Mouse (Mus musculus) cerebellum, adult 9-10 months (tissue): ENCODE measurements around the gene Nlgn1.
A peak's percentile ranks its signal among the peaks of the same experiment; 100 is the strongest.

Experiments
- DNase-seq: peaks from one replicate; pipeline ENCODE4 v3.0.0; 2022

The Nlgn1 gene

DNA sequence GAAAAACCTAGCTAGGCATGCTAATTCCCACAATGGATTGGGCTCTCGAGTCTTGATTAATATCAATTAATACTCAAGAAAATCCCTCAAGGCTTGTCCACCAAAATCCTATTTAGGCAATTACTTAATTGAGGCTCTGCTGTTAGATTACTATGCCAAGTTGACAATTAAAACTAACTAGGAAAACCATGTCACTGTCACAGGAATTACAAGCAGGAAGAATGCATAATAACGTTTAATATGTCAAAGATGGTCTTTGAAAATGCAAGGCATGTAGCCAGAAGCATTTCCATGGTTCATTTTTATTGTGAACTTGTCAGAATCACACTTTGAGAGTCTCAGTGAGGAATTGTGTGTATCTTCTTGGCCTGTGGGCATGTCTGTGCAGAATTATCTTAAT, 289.3 kb downstream of the Nlgn1 start:
- no peak for DNase-seq

DNA sequence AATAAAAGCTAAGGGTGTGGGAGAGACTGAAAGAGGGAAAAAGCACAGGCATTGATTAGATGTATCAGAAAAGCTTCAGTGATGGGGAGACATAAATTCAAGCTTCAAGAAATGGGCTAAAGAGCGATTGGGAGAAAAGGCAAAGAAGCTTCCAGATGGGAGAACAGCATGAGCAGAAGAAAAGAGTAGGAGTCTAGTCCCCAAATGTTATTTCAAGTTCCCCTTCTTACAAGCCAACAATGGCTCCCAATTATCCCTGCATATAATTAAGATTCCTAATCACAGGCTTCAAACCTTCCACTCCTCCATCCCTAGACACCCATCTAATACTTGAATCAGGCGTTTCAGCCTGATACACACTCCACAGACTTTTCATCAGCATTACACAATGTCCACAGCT, 292.6 kb downstream of the Nlgn1 start:
- no peak for DNase-seq

DNA sequence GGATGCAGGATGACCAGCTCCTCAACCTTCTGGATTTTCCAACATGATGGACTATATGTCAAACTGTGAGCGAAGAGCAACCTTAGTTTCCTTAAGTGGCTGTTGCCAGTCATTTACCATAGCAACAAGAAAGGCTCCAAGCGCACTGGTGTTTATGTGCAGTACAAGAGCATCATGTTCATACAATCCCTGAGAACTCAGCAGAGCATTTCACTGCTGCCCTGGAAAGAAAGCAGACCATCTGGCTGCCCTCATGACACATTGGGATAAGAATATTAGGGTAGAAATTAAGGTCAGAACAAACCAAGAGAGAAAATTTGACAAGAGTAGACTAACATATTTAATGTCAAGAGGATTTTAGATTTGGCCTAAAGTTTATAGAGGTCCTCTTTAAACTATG, 306.2 kb downstream of the Nlgn1 start:
- peak; percentile 61 for DNase-seq

DNA sequence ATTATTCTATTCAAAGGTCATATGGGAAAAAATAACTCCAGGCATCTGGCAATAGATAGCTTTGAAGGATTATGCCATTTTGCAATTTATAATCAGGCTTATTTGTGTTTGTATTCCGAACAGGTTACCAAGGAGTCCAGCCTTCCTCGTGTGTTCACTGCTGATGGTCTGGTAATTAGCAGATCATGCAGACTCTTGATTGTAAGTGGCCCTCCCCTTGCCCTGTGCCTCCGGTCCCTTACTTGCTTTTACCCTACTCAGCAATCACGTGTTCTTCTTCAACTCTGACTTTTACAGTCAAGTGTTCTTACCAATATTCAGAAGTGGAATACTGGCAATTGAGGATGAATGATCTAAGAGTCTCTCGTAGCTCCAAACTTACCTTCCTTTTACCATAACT, 309.0 kb downstream of the Nlgn1 start:
- no peak for DNase-seq

DNA sequence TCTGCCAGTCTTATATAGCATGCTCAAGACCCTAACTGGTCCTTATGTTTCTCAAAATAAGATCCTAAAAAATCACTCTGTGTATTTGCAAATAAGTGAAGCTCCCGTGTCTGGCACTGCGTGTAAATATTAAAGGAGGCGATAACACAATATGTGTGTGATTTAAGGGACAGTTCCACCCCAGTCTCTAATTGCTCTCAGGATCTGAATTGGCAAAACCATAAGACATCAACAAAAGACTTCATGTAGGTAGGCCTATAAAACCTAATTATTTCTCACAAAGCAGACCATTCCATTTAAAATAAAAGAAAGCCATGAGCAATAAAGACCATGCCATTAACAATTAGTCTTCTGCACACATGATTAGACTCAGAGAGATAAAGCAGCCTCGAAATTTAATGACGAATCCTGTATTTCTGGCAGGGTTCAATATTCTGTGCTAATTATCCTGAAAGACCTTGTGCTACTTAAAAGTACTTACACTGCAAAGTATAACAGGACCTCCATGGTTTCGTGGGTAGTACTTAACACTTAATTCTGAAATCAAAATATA, 310.6 kb downstream of the Nlgn1 start:
- DNase-seq: no peak

DNA sequence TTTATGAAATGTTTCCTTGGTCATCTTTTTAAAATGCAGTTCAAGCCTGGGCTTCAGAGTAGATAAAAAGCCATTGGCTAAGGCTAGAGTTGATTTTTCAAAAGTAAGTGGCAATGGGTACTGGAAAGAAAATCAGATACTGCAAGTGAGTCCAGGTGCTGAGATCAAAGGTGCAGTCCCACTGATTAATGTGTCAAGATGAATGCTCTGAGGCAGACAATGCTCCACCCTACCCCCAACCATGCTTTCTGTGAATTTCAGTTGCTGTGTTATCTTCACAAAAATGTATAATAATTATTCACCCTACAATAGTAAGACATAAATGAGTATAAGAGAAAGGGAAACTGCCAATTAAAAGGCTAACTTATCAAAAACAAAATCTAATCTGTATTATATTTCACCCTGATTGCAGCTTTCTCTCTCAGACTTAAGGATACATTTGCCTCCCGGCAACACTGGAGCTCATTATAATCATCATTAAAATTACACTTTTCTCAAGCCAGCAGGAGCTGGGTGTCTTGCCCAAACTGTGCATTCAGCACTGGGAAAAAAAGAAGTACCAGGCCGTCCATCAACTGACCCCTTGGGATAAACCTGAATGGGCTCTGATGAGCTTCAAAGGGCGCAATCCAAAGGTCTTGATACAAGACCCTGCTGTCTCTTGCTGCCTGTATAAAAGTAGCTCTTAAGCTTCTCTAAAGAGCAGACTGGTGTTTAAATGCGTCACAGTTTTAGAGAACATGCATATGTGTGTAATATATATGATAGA, 320.8 kb downstream of the Nlgn1 start:
- no peak for DNase-seq

DNA sequence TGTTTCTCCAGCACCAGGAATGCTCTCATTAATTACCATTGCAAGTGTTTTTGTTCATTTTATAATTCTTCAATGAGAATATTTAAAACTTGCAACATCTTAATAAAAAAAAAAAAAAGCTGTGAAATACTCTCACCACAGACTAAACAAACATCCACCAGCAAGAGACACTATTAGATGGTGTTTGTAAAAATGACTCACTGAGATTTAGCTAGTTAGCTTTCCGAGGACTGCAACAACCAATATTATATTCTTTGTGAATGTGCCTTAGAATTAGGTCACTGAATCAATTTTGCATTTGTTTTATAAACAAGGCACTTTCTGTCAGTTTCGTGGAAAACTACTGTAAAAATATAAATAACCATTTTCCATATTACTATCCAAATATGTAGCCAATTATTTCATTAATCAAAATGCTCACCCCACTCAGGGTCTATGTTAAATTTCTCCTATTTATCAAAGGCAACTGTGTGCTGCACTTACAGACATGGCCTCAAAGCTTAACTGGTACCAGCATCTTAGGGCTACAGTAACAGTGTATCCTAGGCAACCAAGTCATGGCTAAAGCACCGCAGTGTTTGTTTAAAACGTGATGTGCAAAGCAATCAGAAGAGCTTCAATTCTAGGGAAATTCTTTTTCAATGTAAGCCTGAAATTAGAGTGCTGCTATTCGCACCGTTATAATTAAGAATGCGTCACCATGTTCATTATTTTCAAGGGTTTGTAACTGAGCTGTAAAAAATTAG, 329.2 kb downstream of the Nlgn1 start:
- peak; percentile 16 for DNase-seq

DNA sequence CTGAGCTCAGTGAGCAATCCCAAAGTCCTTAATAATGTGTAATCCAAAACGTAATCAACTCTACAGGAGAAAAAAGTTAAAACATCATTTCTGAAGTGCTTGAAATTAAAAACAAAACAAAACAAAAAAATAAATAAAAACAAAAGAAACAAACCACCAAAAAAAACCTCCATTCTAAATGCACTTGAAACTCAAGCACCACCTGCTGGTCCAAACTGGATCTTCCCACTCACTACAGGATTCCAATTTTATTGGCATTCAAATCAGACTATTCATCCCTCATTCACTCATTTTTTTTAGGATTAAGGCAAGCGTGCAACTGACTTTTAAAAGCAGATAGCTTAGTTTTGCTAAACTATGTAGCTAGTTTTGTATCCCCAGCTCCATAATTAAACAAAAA, 329.9 kb downstream of the Nlgn1 start:
- DNase-seq: peak; percentile 44

DNA sequence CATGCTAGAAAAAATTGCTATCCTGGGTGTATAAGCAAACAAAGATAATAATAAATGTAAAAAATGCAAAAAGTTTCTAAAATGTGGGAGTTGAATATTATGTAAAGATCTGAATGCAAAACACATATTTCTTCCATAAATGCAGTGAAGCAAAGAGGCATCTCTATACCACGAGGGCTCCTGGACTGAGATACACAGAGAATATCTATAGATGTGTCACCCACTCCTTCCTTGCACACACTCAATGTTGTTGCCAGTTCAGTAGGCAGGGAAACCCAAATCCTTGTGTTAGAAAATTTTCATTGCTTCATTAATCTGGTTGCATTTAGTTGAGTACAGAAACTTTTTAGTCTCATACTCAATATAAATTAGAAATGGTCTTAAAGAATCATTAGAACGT, 364.7 kb downstream of the Nlgn1 start:
- no peak for DNase-seq

DNA sequence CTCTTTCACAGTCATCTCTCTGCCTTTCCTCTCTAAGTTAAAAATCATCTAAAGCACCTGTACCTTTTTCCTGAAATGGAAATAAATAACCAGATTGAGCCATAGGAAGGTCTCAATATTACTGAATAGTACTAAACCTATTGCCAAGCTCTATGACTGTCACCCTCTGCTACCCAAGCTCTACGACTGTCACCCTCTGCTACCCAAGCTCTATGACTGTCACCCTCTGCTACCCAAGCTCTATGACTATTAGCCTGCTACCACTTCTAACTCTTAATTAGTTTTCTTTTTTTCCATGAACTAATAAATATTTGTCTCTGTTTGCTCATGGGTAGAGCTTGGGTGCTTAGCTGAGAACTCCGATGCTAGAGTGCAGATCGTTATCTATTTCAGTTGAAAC, 368.0 kb downstream of the Nlgn1 start:
- no peak for DNase-seq

DNA sequence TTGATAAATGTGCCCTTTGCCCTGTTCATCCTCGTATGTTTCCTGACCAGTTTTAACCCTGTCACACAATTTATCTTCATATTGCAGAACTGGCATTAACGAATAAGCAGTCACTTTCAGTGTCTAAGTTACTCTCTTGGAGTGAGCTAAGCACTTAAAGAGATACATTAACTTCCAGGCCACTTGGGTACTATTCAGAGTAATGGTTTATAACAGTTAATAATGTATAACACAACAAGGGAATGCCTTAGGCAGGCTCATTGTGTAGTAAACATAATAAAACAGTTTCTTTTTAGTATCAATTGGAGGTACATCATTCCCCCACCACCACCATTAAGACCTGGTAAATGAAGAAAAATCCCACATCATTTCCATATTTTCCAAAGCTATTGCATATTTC, 368.7 kb downstream of the Nlgn1 start:
- no peak for DNase-seq

DNA sequence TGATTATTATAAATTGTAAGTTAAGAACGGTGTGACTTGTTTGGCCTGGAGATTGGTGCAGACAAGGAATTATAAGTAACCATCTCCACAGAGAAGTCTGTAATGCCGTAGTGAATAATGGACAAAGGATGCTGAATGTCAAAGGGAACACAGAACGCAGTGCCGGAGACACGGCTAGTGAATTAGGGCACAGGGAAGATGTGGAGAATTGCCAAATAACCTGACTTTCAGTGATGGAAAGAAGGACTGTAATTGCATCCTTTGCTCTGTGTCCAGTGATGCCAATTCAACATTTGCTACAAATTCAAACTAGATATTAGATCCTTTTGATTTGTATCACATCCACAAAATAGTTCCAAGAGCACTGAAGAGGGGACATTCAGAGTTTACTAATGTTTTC, 415.7 kb downstream of the Nlgn1 start:
- DNase-seq: peak; percentile 53

DNA sequence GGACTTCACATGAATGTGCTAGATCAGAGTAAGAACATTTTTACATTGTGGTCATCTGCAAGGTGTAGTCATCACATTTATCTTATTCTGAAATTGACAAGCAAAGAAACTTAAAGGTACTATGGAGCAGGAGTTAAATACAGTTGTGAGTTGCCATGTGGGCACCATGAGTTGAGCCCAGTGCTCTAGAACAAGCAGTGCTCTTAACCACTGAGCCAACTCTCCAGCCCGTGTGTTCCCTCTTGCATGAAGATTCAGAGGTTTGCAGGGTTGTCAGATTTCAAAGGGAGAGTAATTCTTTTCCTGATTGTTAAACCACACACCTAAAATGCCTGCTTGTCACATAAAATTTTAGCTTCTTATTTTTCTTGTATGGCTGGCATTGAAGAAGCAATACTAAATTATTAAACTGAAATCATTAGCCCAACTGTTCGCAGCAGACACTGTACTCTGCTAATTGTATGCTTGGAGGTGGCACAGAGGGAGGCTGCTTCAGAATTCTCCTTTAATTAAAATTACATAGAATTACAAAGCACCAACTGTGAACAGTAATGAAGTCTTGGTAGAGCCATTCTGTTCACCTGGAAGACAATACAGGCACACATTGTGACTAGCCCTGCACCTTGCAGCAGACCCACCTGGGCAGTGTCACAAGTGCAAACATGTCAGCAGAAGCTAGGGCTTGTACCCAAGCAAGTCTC, 417.7 kb downstream of the Nlgn1 start:
- DNase-seq: peak; percentile 55

DNA sequence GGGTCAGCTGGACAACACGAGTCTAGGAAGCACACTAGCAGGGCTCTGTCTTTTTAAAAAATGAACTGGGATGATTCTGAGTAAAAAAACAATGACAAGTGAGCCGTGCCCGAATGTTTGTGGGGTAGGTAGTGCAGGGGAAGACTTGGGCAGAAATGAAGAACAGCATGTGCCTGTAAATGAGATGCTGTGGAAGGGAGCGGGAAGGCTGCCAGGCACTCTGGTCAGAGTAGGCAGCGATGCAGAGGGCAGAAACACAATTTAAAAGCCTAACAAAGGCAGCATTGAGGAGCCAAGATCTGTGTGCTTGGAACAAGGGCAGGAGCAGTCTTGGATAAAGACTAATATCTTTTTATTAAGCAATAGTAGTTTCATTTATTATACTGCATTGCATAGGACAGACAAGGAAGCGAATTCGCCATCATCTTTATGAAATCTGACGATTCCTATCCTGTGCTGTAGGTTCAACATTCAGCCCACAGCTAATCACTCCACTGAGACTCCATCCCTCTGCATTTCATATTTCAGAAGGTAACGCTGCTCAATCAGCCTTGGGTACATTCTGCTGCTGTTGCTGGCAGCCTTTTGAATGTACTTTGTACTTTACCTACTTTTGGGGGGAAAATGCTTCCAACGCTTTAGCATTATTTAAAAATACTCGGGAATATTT, 429.0 kb downstream of the Nlgn1 start:
- peak; percentile 94 for DNase-seq

DNA sequence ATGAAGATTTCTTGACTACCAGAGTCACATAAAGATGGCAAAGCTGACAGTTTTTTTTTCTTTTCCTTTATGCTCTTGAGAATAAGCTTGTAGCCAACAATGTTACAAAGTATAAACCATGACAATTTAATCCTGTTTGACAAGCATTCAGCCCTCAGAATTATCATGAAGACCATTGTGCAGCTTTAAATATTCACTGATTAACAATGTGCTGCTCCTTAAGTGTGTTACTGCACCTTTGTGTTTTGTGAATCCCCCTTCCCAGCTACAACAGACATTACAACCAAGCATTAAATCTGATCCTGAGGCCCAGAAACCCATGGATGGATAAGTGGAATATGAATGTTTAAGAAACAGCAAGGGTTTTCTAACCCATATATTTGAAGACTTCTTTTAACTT, 434.8 kb downstream of the Nlgn1 start:
- DNase-seq: no peak

DNA sequence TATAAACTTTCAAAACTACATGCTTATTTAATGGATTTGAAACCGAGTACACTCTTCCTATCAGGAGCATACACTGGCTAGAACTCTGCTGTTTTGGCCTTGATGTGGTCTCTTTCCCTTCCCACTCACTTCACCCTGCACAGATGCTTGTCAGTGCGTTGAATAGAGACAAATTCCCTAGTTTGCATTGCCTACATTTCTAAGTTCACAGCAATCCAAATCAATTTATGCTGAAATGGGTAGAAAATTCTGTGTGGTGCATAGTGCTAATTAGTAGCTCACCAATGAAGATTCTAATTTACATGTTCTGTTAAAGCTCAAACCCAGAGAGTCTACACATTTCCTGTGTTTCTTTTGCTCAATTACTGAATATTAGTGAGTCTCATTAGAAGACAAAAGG, 447.5 kb downstream of the Nlgn1 start:
- DNase-seq: no peak

DNA sequence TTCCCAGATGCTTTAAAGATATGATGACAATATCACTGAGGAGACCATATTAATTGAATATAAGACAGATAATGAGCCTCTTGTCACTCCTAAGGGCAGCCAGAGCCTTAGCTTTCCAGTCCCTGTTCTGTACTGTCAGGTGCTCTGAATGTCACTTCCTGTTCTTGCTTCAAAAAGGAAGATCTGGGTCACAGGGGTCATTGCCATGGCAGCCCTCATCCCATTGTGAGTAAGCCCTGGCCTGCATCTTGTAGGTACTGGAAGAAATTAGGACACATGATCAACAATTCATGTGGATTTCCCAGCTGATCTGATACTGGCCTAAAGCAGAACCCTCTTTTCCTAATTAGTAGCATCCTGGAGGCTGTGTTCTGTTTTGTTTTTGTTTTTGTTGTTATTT, 463.1 kb downstream of the Nlgn1 start:
- DNase-seq: peak; percentile 28

DNA sequence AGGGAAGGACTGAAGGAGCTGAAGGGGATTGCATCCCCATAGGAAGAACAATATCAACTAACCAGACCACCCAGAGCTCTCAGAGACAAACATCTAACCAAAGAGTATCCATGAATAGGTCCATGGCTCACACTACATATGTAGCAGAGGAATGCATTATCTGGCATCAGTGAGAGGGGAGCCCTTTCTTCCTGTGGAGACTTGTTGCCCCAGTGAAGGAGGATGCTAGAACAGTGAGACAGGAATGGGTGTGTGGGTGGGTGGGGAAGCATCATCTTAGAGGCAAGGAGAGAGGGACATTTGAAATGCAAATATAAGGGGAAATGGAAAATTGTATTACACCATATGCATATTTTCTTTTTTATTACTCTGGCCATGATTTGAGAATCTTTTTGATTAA, 473.9 kb downstream of the Nlgn1 start:
- no peak for DNase-seq

DNA sequence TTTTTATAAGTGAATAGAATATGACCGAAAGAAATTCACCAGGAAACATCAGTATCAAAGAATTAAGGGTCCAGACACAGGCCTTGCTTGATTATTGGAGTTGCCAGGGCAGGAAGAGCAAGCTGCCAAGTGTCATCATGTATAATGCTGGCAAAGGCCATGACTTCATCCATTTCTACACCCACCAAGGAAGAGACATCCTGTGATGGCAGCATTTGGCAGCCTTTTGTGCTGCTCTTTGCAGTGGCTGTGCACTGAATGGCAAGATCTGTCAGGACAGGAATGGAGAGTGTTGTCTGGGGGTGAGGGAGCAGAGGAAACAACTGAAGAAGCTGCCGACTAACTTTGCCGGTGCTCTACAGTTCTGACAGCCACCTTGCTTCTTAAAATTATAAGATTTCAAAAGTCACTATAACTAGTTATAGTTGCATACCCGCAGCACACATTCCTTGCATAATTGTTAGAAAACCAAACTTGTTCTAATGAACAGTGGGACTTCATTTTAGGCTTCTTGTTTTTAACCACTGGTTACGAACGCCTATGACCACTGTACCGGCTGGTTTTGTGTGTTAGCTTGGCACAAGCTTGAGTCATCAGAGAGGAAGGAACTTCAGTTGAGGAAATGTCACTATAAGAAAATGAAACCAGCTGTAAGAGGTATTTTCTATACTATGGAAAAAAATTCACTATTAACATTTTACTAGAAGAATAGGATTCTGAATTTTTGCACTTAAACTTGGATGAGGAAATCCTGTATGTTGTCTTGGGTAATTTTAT, 487.4 kb downstream of the Nlgn1 start:
- peak; percentile 11 for DNase-seq

DNA sequence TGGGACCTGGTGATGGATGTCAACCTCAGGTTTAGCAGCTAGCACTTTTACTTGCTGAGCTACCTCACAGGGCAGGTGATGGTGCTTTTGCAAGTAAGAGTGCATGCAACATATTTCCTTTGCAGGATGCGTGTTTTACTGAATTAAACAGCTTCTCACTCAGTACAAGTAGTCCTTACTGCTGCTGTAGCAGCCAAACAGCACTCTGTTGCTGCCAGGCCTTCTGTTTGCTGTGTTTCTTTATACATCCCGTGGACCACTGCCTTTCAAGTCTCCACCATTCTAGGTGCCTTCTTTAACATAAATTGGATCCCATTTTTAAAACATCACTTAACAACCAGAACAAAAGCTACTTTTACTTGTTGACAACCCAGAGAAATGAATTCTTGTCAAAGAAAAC, 502.0 kb downstream of the Nlgn1 start:
- no peak for DNase-seq

DNA sequence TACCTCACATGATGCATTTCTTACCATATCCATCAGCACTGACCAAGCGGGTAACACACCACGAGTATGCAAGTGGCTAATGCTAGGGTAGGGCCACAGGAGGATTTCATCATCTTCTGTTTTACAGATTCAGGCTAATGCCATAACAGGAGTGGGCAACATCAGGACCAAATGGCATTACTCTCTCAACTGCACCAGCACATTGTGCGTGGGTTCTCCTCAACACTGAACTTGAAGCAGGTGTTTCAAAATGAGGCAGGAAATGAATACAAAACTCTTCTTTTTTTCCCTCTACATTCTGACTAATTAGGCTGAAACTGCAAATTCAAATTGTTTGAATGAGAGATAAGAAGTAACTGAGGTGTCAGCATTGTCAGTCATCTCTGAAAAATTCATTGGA, 518.9 kb downstream of the Nlgn1 start:
- DNase-seq: no peak

DNA sequence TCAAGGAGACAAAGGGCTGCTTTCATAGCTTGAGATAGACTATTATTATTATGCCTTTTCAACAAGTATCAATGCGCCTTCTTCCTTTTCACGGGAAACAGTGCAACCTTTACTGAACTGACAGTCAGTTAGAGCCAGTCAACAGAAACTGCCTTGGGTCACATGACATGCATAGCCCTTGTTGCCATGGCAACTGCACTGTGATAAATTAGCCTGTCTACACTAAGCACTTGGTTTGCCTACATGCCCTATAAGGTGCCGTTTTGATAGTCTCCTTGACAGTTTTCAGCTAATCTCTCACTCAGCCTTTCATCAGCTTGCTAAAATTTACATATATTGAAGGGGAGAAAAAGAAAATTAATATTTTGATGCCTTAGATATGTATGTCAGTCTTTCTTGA, 524.7 kb downstream of the Nlgn1 start:
- peak; percentile 31 for DNase-seq
